Mouse (Mus musculus): ENCODE data around the gene Fzd4.

Gene Fzd4

GRCm38 (mm10) chr7:89401136-89401858 lies 2.9 kb upstream of the Fzd4 start:
- DNase-seq (ENCODE audit: inconsistent ontology term): no peak

GRCm38 (mm10) chr7:89401936-89402335 lies 2.2 kb upstream of the Fzd4 start:
- no peak for DNase-seq (ENCODE audit: inconsistent ontology term)

GRCm38 (mm10) chr7:89403053-89403972 lies 842 bp upstream of the Fzd4 start:
- DNase-seq (ENCODE audit: inconsistent ontology term): peak; percentile 86

GRCm38 (mm10) chr7:89404734-89405440 lies 732 bp downstream of the Fzd4 start:
- DNase-seq (ENCODE audit: inconsistent ontology term): no peak

- DNase-seq (ENCODE audit: inconsistent ontology term): no peak
Measured at GRCm38 (mm10) chr7:89406011-89406410, 1.9 kb downstream of the Fzd4 start.

GRCm38 (mm10) chr7:89407006-89407940 lies 3.1 kb downstream of the Fzd4 start:
- DNase-seq (ENCODE audit: inconsistent ontology term): no peak

GRCm38 (mm10) chr7:89410294-89410693 lies 6.1 kb downstream of the Fzd4 start:
- DNase-seq (ENCODE audit: inconsistent ontology term): no peak

- DNase-seq (ENCODE audit: inconsistent ontology term): no peak
Measured at GRCm38 (mm10) chr7:89411346-89411745, 7.2 kb downstream of the Fzd4 start.

GRCm38 (mm10) chr7:89412094-89412493 lies 7.9 kb downstream of the Fzd4 start:
- no peak for DNase-seq (ENCODE audit: inconsistent ontology term)

GRCm38 (mm10) chr7:89416027-89416426 lies 11.9 kb downstream of the Fzd4 start:
- peak; percentile 18 for DNase-seq (ENCODE audit: inconsistent ontology term)

- no peak for DNase-seq (ENCODE audit: inconsistent ontology term)
Measured at GRCm38 (mm10) chr7:89417707-89418106, 13.6 kb downstream of the Fzd4 start.

GRCm38 (mm10) chr7:89418127-89418653 lies 14.0 kb downstream of the Fzd4 start:
- no peak for DNase-seq (ENCODE audit: inconsistent ontology term)

GRCm38 (mm10) chr7:89418917-89419679 lies 14.9 kb downstream of the Fzd4 start:
- DNase-seq (ENCODE audit: inconsistent ontology term): peak; percentile 51

GRCm38 (mm10) chr7:89421294-89421693 lies 17.1 kb downstream of the Fzd4 start:
- DNase-seq (ENCODE audit: inconsistent ontology term): no peak

- DNase-seq (ENCODE audit: inconsistent ontology term): no peak
Measured at GRCm38 (mm10) chr7:89422650-89423049, 18.5 kb downstream of the Fzd4 start.

GRCm38 (mm10) chr7:89423194-89423593 lies 19.0 kb downstream of the Fzd4 start:
- DNase-seq (ENCODE audit: inconsistent ontology term): no peak

- no peak for DNase-seq (ENCODE audit: inconsistent ontology term)
Measured at GRCm38 (mm10) chr7:89423688-89424255, 19.6 kb downstream of the Fzd4 start.

GRCm38 (mm10) chr7:89424659-89425058 lies 20.5 kb downstream of the Fzd4 start:
- DNase-seq (ENCODE audit: inconsistent ontology term): no peak

GRCm38 (mm10) chr7:89425803-89426725 lies 21.9 kb downstream of the Fzd4 start:
- DNase-seq (ENCODE audit: inconsistent ontology term): no peak
